Mouse (Mus musculus) WW6 (cell line): Measurements from ENCODE around the gene Sesn2.

Experiments
- DNase-seq: peaks from one replicate; pipeline ENCODE4 v3.0.0-alpha.2; 2013; ENCODE audit warnings: low read depth, low spot score

Sesn2 gene

GRCm38 (mm10) chr4:132514555-132515135 is 4.3 kb upstream of the Sesn2 start:
- no peak for DNase-seq

- peak; percentile 45 for DNase-seq
Observed at GRCm38 (mm10) chr4:132513395-132514273, 3.3 kb upstream of the Sesn2 start.

- DNase-seq, result no peak
Observed at GRCm38 (mm10) chr4:132512080-132512479, 1.8 kb upstream of the Sesn2 start.

- peak; percentile 73 for DNase-seq
Observed at GRCm38 (mm10) chr4:132509621-132510296, 542 bp downstream of the Sesn2 start.

- DNase-seq, result no peak
Observed at GRCm38 (mm10) chr4:132507210-132507609, 3.1 kb downstream of the Sesn2 start.

GRCm38 (mm10) chr4:132506250-132506649 is 4.1 kb downstream of the Sesn2 start:
- DNase-seq, result no peak

- DNase-seq, result no peak
Observed at GRCm38 (mm10) chr4:132505800-132506199, 4.5 kb downstream of the Sesn2 start.

GRCm38 (mm10) chr4:132505034-132505738 is 5.1 kb downstream of the Sesn2 start:
- DNase-seq, result no peak

GRCm38 (mm10) chr4:132503344-132503743 is 7.0 kb downstream of the Sesn2 start:
- no peak for DNase-seq

- DNase-seq, result no peak
Observed at GRCm38 (mm10) chr4:132501639-132502038, 8.7 kb downstream of the Sesn2 start.

- no peak for DNase-seq
Observed at GRCm38 (mm10) chr4:132494271-132494918, 15.9 kb downstream of the Sesn2 start.

- no peak for DNase-seq
Observed at GRCm38 (mm10) chr4:132492178-132493060, 17.9 kb downstream of the Sesn2 start.

GRCm38 (mm10) chr4:132491748-132492147 is 18.6 kb downstream of the Sesn2 start:
- no peak for DNase-seq

- no peak for DNase-seq
Observed at GRCm38 (mm10) chr4:132491057-132491456, 19.2 kb downstream of the Sesn2 start.

- no peak for DNase-seq
Observed at GRCm38 (mm10) chr4:132490273-132491010, 19.9 kb downstream of the Sesn2 start.

GRCm38 (mm10) chr4:132488976-132489375 is 21.3 kb downstream of the Sesn2 start:
- DNase-seq, result no peak

GRCm38 (mm10) chr4:132488521-132488920 is 21.8 kb downstream of the Sesn2 start:
- DNase-seq, result no peak

GRCm38 (mm10) chr4:132484820-132485219 is 25.5 kb downstream of the Sesn2 start:
- DNase-seq, result no peak

- no peak for DNase-seq
Observed at GRCm38 (mm10) chr4:132484231-132484630, 26.1 kb downstream of the Sesn2 start.
